Mouse (Mus musculus) liver, embryonic 14.5 days (tissue): ENCODE measurements around the gene Ripor3.

Source experiments
- CTCF ChIP-seq: IDR thresholded peaks from 2 replicates; pipeline ENCODE4 v1.5.1; 2016; ENCODE audit warnings: antibody characterized with exemption, low read depth, control low read depth
- EP300 ChIP-seq: IDR thresholded peaks from 2 replicates; pipeline ENCODE4 v1.6.1; 2016; ENCODE audit warnings: antibody characterized with exemption, low read depth

- TF ChIP-seq EP300: no peak
- no peak for TF ChIP-seq CTCF
These were observed 8.8 kb upstream of the Ripor3 start for GRCm38 (mm10) chr2:168019201-168019715.
